Mouse (Mus musculus) kidney, adult 18-20 months (tissue): ENCODE measurements around the gene Tmem235.
"Not testable (repeated sequence)": the region's sequence is repeated elsewhere in the genome, so short reads cannot be mapped to it uniquely, and the experiment has no call there.

Experiments
- DNase-seq: peaks from one replicate; pipeline ENCODE4 v3.0.0; 2021

Gene Tmem235

GRCm38 (mm10) chr11:117860601-117861000 lies at the start of gene Tmem235:
Tmem235 (plus strand) TSS chr11:117860752.
- no peak for DNase-seq

GRCm38 (mm10) chr11:117813867-117814266 lies 46.7 kb upstream of the Tmem235 start:
- DNase-seq: no peak

GRCm38 (mm10) chr11:117814704-117815366 lies 45.7 kb upstream of the Tmem235 start:
- DNase-seq: no peak

- DNase-seq: not testable (repeated sequence)
Observed at GRCm38 (mm10) chr11:117815850-117816249, 44.7 kb upstream of the Tmem235 start.

- no peak for DNase-seq
Observed at GRCm38 (mm10) chr11:117816389-117816996, 44.1 kb upstream of the Tmem235 start.

GRCm38 (mm10) chr11:117819095-117819494 lies 41.5 kb upstream of the Tmem235 start:
- DNase-seq: no peak

GRCm38 (mm10) chr11:117820173-117820572 lies 40.4 kb upstream of the Tmem235 start:
- DNase-seq: no peak

GRCm38 (mm10) chr11:117821868-117822267 lies 38.7 kb upstream of the Tmem235 start:
- no peak for DNase-seq

- DNase-seq: no peak
Observed at GRCm38 (mm10) chr11:117822728-117823241, 37.8 kb upstream of the Tmem235 start.

- DNase-seq: no peak
Observed at GRCm38 (mm10) chr11:117823411-117823810, 37.1 kb upstream of the Tmem235 start.

GRCm38 (mm10) chr11:117824060-117824969 lies 36.2 kb upstream of the Tmem235 start:
- DNase-seq: peak; percentile 85

- DNase-seq: peak; percentile 79
Observed at GRCm38 (mm10) chr11:117825333-117826101, 35.0 kb upstream of the Tmem235 start, which contains the start of the genes Afmid and Tk1. Afmid (plus strand) TSS chr11:117825924. Tk1 (minus strand) TSS chr11:117826092.

- no peak for DNase-seq
Observed at GRCm38 (mm10) chr11:117826164-117826563, 34.4 kb upstream of the Tmem235 start.

- DNase-seq: no peak
Observed at GRCm38 (mm10) chr11:117826916-117827315, 33.6 kb upstream of the Tmem235 start.

GRCm38 (mm10) chr11:117827386-117827785 lies 33.2 kb upstream of the Tmem235 start:
- DNase-seq: no peak

GRCm38 (mm10) chr11:117828149-117828887 lies 32.2 kb upstream of the Tmem235 start:
- DNase-seq: peak; percentile 50

- DNase-seq: peak; percentile 63
Observed at GRCm38 (mm10) chr11:117828888-117829604, 31.5 kb upstream of the Tmem235 start.

GRCm38 (mm10) chr11:117829671-117830215 lies 30.8 kb upstream of the Tmem235 start:
- DNase-seq: peak; percentile 85

- no peak for DNase-seq
Observed at GRCm38 (mm10) chr11:117830401-117830800, 30.2 kb upstream of the Tmem235 start.
